Mouse (Mus musculus) adipocyte (in vitro differentiated cells): Measurements from ENCODE around the gene Lyve1.
"Not testable (repeated sequence)": the region's sequence is repeated elsewhere in the genome, so short reads cannot be mapped to it uniquely, and the experiment has no call there.

ENCODE experiments used
- DNase-seq: peaks from one replicate; pipeline ENCODE4 v3.0.0-alpha.2; 2016; ENCODE audit warnings: low spot score

The Lyve1 gene

DNA sequence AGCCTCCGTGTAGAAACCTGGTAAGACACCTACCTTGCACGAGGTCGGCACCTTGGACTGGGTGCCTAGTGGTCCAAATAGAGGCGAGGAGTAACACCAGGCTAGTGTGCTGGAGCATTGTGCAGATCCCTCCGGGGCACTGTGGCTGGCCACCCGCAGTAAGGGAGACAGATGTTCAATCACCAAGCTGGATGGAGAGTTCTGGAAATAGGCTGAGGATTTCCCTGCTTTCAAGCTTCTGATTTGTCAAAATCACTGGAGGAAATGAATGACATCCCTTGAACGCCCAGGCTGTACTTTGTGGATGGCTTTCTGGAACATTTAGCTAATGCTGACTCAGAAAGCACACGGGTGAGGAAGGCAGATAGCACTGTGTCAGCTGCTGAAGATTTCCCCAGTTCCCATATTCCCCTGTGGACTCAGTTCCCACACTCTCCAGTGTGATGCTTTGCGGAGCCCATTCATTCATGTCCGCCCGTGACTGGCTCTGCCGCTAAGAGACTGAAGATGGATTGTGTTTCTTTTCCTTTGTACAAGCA, at the start of gene Lyve1:
TSS of gene Lyve1 (minus strand) at position 489 of the 539 bp plus-strand sequence.
- no peak for DNase-seq

- DNase-seq = no peak
Observed at GRCm38 (mm10) chr7:110908209-110909144, 45.4 kb upstream of the Lyve1 start.

DNA sequence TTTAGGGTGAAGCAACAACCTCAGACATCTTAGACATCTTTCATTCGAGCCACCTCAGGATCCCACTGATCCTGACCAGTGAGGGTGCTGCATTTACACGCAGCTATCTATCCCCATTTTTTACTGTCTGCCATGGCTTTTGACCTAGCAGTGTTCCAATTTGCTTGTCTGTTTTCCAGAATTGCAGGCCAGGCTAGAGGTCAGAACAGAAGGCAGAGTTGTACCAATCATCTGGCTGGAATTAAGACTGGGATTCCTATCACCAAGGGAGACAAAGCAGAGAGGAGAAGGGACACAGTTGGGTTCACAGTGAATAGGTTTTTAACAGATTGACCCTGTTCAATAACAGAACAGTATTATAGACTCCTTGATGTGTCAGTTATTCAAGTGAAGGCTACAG, 43.5 kb upstream of the Lyve1 start:
- DNase-seq = peak; percentile 57

- no peak for DNase-seq
Observed at GRCm38 (mm10) chr7:110903226-110903625, 40.2 kb upstream of the Lyve1 start.

- DNase-seq = no peak
Observed at GRCm38 (mm10) chr7:110897202-110897601, 34.2 kb upstream of the Lyve1 start.

- no peak for DNase-seq
Observed at GRCm38 (mm10) chr7:110896453-110896852, 33.4 kb upstream of the Lyve1 start.

- not testable (repeated sequence) for DNase-seq
Observed at GRCm38 (mm10) chr7:110895772-110896171, 32.7 kb upstream of the Lyve1 start.

- no peak for DNase-seq
Observed at GRCm38 (mm10) chr7:110894673-110895072, 31.6 kb upstream of the Lyve1 start.

GRCm38 (mm10) chr7:110893943-110894610, 31.0 kb upstream of the Lyve1 start:
- no peak for DNase-seq

DNA sequence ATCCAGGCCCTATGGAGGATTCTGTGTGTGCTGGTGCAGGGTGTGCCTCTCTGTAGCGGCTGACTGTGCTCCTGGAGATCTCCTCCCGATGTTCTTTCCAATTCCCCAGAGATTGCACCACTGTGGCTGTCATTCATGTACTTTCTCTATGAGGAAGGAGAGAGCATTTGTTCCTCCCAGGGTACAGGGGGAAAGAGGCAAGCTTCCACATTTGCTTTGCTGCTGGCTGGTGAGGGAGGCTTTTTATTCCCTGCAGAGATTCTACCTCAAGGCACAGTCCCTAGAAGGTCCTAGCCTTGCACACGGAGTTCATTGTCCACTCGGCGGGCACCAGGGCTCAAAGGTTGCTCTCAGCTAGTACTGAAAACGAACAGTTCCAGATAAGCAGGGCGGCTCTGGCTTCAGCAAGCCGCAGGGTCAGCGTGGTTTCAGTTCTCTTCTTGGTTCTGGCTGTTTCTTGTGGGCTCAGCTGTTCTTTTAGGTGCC, 28.5 kb upstream of the Lyve1 start:
- no peak for DNase-seq

- no peak for DNase-seq
Observed at GRCm38 (mm10) chr7:110881746-110882333, 18.8 kb upstream of the Lyve1 start.

DNA sequence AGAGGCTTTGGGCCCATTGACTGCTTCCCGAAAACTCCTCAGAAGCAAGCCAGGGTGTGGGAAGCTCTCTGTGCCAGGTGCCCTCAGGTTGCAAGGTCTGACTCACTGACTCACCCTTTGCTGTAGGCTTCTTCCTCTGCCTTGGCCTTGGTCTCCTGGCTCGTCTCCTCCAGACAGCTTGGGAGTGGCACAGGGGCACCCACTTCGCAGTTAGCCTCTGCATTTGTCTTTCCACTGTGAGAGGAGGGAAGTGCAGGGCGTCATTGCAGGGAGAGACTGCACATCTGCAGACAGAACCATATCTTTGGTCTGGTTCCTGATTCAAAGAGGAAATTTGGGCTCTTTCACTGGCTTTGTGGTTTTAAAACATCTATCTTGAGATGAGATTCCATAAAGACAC, 15.0 kb upstream of the Lyve1 start:
- no peak for DNase-seq

- no peak for DNase-seq
Observed at GRCm38 (mm10) chr7:110876965-110877364, 13.9 kb upstream of the Lyve1 start.

DNA sequence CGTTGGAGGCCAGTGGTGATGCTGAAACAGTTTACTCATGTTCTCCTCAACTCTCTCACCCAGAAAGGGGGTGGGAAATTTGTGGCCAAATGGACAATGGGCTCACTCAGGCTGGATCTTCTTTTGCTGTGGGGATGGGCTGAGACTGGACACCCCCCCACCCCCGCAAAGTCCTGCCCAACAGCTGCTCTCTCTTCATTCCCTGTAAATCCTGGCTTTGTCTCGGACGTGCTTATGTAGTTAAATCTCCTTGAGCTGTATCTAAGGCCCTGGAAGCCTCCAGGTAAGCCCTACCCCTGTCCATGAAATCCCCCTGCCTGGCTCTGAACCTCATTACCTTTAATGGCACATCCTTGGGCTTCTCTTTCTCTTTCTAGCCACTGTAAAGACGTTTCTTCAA, 5.8 kb upstream of the Lyve1 start:
- no peak for DNase-seq

DNA sequence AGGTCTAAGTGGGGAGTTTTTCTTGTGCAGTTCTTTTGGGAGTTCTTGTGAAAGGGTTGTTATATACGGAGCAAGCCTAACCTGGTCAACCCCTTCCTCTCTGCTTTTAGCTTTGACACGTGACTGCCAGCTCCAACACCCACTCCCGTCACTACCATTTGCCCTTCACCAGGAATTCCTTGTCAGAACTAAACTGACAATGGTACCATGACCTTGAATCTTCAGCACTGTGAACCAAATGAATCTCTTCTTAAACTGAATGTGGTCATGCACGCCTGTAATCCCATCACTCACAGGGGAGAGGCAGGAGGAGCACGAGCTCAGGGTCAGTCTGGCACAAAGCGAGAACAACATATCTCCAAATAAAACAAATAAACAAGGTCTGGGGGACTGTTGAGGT, 4.1 kb upstream of the Lyve1 start:
- no peak for DNase-seq

GRCm38 (mm10) chr7:110866021-110866420, 3.0 kb upstream of the Lyve1 start:
- DNase-seq = no peak

- DNase-seq = no peak
Observed at GRCm38 (mm10) chr7:110865570-110865969, 2.5 kb upstream of the Lyve1 start.

DNA sequence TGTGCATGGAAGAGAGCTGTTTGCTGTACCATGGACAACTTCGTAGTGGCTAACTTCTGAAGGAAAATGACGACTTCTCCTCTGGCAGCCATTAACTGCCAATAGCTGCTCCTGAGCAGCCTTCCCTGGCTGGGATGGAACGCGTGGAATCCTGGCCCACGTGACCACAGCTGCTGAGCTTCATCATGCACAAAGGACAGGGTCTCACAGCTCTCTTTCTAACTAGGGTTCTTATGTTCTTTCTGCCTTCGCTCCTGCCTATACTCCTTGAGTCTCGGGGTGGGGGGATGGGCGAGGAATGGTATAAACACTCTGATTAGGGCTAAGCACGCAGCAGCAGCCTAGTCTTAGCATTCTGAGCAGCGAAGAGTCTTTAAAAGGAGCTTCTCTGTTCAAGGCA, 2.0 kb upstream of the Lyve1 start:
- no peak for DNase-seq

- no peak for DNase-seq
Observed at GRCm38 (mm10) chr7:110860129-110860528, 2.9 kb downstream of the Lyve1 start.

DNA sequence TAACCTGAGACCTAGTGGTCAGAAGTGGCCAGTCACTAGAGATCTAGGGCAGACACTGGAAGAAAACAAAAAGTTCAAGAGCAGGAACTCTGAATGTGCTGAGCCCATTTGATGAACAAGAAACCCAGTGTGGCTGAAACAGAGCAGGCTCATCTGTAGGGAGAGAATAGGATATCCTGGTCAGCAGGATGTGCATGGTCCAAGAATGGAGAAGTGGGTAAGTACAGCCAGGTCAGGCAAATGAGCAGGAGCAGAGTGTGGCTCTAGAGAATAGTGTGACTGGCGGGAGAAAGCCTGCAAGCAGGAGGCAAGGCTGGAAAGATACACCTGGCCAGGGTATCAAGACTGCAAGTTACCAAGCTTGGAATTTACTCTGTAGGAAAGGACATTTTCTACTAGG, 7.4 kb downstream of the Lyve1 start:
- no peak for DNase-seq

DNA sequence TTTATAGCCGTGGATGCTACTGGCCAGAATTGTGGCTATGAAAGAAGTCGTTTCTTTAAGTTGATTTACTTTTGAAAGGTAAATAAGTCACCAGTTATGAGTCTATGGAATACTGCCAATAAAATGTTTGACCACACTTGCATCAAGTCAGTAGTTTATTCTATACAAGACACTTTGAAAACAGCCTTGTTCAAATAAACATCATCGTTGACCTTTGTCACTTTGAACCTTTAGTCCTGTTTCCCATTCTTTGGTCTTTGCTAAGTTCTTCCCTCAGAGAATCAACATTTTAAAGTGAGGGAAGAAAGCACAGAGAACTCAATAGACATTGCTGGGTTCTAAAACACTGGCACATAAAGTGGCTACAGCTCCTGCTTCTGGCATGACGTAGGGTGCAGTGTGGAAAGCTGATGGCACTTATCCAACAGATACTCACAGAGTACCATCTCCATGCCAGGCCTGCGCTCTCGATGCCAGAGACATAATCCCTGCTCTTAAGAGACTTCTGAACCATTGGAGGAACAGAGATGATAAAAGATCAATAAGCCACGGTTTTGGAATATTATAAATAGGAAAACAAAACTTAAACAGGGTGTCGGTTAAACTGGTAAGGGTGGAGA, 8.0 kb downstream of the Lyve1 start:
- peak; percentile 31 for DNase-seq

GRCm38 (mm10) chr7:110854519-110854918, 8.5 kb downstream of the Lyve1 start:
- DNase-seq = no peak
